Mouse (Mus musculus) kidney, postnatal 25 days (tissue): ENCODE data around the gene Clcn1.

Experiments
- DNase-seq, 2 experiments: peaks; one replicate each; pipeline ENCODE4 v3.0.0; 2021; ENCODE audit warnings: mixed read lengths in 2 of 2

Clcn1 gene

DNA sequence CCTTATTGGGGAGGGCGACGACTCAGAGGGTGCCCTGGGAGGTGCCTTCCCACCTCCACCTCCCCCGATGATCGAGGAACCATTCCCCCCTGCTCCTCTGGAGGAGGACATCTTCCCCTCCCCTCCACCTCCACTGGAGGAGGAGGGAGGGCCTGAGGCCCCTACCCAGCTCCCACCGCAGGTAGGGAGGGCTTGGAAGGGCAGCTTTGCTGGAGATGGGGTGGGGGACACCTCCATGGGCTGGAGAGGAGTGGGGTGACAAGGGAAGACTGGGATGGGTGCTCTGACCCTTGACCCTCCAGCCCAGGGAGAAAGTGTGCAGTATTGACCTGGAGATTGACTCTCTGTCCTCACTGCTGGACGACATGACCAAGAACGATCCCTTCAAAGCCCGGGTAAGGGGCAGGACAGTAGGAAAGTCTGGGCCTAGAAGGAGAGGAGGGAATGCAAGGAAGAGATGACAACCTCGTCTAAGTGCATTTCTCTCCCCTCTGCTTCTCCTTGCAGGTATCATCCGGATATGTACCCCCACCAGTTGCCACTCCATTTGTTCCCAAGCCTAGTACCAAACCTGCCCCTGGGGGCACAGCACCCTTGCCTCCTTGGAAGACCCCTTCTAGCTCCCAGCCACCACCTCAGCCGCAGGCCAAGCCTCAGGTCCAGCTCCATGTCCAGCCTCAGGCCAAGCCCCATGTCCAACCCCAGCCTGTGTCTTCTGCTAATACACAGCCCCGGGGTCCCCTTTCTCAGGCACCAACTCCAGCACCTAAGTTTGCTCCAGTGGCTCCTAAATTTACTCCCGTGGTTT, 64.7 kb downstream of the Clcn1 start:
- DNase-seq: peak in 1 of 2 experiments; percentile 39

DNA sequence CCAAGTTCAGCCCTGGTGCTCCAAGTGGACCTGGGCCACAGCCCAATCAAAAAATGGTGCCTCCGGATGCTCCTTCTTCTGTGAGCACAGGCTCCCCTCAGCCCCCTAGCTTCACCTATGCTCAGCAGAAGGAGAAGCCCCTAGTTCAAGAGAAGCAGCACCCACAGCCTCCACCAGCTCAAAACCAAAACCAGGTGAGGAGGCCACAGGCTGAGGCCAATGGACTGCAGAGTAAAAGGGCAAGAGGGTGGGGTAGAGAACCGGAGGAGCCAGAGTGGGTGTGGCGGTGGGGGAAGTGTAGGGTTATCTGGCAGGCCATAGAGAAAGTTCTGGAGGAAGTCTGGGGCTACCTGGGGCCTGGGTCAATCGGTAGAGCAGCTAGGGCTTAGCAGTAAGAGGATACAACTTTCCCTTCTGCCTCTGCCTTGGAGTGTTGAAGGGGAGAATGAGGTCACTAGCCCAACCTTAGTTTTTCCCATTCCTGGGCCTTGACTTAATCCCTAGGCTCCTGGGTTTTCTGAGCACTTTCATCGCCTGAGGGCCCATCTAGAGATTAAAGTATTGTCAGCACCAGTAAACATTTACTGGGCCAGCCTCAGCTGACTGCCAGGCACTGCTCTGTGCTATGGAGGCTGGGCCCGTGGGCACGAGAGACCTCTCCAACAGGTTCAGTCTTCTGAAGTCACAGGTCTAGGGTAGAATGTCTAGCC, 65.4 kb downstream of the Clcn1 start:
- DNase-seq: peak in 1 of 2 experiments; percentile 69

DNA sequence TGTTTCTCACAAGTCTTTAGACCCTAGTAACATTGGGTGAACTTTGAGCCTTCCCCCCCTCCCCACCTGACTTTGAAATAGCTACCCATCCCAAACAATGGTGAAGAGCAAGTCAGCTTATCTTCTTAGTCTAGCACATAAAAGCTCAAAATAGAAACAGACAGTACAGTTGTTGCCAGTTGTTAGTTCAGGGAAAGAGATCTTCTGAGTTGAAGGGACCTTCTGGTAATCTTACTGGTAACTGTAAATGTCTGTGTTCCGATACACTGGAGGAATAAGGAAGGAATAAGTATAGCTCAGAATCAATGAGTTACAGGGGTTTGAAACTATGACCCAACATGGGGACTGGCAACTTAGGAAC, 66.0 kb downstream of the Clcn1 start:
- no peak for DNase-seq

- peak in 1 of 2 experiments; percentile 29 for DNase-seq
These were observed 66.7 kb downstream of the Clcn1 start for GRCm38 (mm10) chr6:42353180-42353579.

GRCm38 (mm10) chr6:42354076-42355019, 67.9 kb downstream of the Clcn1 start:
- DNase-seq: peak in 1 of 2 experiments; percentile 32

- peak in 1 of 2 experiments; percentile 17 for DNase-seq
These were observed 68.9 kb downstream of the Clcn1 start for GRCm38 (mm10) chr6:42355366-42355765.

DNA sequence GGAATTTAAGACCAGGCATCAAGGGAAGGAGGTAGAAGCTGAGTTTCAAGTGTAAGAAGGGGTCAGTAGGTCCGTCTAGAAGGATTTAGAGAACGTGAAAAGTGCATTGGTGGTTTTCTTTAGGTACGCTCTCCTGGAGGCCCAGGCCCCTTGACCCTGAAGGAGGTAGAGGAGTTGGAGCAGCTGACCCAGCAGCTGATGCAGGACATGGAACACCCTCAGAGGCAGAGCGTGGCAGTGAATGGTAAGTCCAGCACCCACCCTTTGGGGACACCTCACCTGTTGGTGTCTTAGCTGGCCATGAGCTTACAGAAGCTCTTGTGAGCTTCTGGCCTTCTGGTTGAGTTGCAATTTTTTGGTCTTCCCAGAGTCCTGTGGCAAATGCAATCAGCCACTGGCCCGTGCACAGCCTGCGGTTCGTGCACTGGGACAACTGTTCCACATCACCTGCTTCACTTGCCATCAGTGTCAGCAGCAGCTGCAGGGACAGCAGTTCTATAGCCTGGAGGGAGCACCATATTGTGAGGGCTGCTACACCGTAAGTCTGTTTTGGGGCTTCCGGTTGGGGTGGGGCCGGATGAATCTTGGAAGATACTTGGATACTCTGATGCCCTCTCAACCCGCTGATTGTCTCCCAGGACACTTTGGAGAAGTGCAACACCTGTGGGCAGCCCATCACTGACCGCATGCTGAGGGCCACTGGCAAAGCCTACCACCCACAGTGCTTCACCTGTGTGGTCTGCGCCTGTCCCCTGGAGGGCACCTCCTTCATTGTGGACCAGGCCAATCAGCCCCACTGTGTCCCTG, 69.5 kb downstream of the Clcn1 start:
- DNase-seq: peak in 1 of 2 experiments; percentile 32

GRCm38 (mm10) chr6:42356913-42357312, 70.4 kb downstream of the Clcn1 start:
- peak in 1 of 2 experiments; percentile 24 for DNase-seq

- peak in 1 of 2 experiments; percentile 31 for DNase-seq
These were observed 71.4 kb downstream of the Clcn1 start for GRCm38 (mm10) chr6:42357901-42358300.

DNA sequence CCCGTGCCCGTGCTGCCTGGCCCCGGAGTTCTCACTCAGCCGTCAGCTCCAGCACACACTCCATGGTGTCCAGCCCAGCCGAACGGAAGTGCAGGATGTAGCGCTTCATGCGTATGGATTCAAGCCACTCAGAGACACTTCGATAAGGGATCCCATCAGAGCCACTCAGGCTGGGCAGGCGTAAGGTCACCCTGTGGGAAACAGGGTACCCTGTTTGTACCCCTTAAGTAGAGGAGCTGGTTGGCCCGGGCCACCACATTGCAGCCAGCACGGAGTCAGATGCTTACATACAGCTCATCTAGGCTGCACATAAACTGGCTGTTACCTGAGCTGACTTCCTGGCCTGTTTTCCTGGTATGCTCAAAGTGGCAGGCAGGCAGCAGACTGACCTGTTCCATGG, 72.4 kb downstream of the Clcn1 start:
- peak in 1 of 2 experiments; percentile 30 for DNase-seq

GRCm38 (mm10) chr6:42359364-42360147, 73.1 kb downstream of the Clcn1 start:
- DNase-seq: peak in 1 of 2 experiments; percentile 27

DNA sequence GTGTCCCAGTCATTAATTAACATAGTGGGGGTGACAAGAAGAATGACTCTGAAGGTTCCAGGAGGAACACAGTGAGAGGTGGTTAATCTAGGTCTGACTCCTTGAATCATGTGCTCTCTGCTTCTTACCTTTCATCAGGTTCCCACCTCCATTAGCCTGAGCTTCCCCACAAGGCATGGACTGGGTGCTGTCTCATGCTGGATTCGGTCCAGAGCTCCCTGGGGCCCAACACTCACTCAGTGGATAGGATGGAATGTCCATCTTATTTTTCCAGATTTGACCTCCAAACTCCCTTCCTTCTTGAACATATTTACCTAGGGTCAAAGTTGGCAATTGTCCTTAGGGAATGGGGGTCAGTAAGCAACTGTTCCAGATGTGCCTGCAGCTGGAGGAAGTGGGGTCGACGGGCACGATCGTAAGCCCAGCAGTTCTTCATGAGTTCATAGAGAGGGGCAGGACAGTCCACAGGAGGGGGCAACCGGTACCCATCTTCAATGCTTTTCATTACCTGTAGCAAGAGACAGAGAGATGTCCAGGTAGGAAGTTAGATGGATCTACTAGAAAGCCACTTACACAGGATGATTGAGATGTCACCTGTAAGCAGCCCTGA, 73.9 kb downstream of the Clcn1 start:
- peak in 1 of 2 experiments; percentile 32 for DNase-seq

- DNase-seq: peak in 1 of 2 experiments; percentile 21
These were observed 74.8 kb downstream of the Clcn1 start for GRCm38 (mm10) chr6:42361041-42361895.

GRCm38 (mm10) chr6:42362074-42362473, 75.6 kb downstream of the Clcn1 start:
- peak in 1 of 2 experiments; percentile 17 for DNase-seq

GRCm38 (mm10) chr6:42362497-42362896, 76.0 kb downstream of the Clcn1 start:
- DNase-seq: peak in 1 of 2 experiments; percentile 19

DNA sequence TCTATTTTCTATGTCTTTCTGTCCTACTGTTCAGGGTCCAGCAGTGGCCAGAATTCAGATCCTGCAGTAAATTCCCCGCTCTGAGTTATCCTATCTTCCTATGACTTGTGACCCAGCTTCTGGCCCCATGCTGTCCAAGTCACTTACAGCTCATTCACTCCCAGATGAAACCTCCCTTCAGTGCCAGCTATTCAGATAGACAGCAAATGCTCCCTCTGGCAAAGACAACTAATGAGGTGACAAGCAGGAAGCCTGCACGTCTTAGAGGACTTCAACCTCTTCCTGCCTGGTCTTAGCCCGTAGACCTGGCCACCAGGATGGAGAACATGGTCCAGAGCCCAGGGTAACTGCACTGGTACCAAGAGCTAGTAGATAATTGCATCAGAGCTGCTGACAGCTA, 76.5 kb downstream of the Clcn1 start:
- no peak for DNase-seq

DNA sequence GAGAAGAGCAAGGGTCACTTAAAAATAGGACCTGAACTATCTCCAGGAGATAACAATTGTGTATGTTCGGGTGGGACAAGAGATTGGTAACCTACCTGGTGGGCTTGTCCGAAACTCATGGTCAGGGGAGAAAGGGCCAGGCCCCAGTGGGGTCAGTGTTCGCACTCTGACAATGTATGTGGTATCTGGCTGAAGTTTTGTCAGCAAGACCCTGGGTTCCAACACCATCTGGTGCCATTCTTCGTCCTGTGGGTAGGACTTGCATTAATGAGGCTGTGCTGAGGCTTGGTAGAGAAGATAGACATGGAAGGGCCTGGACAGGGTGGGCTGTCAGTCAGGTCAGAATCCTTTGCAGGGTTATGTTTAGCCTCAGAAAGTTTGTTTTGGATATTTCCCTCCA, 77.6 kb downstream of the Clcn1 start:
- DNase-seq: peak in 1 of 2 experiments; percentile 25

DNA sequence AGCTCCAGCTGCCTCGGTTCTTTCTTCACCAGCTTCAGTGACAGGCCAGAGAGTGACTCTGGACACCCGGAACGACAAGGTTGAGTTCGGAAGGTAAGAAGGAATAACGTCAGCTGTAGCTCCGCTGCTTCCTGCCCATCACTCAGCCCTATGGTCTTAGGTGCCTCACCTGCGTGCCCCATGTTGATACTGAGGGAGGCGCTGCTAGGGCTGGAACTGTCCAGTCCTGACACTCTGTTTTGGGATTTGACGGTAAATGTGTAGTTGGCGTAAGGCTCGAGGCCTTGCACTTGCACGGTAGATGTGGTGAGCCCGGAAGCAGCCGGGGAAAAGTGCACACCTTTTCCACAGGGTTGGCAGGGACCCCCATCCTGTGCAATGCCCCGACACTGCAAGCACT, 78.1 kb downstream of the Clcn1 start:
- peak in 1 of 2 experiments; percentile 23 for DNase-seq

GRCm38 (mm10) chr6:42365215-42365614, 78.7 kb downstream of the Clcn1 start:
- DNase-seq: no peak
